Mouse (Mus musculus) thymus, adult 2 months (tissue): ENCODE measurements around the gene Dbr1.

ENCODE experiments used
- CTCF ChIP-seq: fragments of 200-500 bp; IDR thresholded peaks from 2 replicates; pipeline ENCODE4 v1.5.1; 2012; ENCODE audit warnings: mild to moderate bottlenecking, control low read depth, low read length, moderate library complexity, borderline replicate concordance; ENCODE audit not compliant: control insufficient read depth, poor library complexity, insufficient read depth; ENCODE audit errors: extremely low read depth
- POLR2A ChIP-seq: fragments of 200-500 bp; IDR thresholded peaks from 2 replicates; pipeline ENCODE4 v1.6.1; 2012; ENCODE audit warnings: mild to moderate bottlenecking, low read length, control low read depth, moderate library complexity; ENCODE audit not compliant: control insufficient read depth, poor library complexity, insufficient read depth; ENCODE audit errors: extremely low read depth

- TF ChIP-seq POLR2A: no peak
- no peak for TF ChIP-seq CTCF
Observed at GRCm38 (mm10) chr9:99559557-99559904, 16.1 kb upstream of the Dbr1 start.
